Mouse (Mus musculus) lung, postnatal 25 days (tissue): Measurements from ENCODE around the gene Lrrc58.

Experiments
- DNase-seq: peaks from one replicate; pipeline ENCODE4 v3.0.0; 2022; ENCODE audit warnings: low spot score

Gene Lrrc58

DNA sequence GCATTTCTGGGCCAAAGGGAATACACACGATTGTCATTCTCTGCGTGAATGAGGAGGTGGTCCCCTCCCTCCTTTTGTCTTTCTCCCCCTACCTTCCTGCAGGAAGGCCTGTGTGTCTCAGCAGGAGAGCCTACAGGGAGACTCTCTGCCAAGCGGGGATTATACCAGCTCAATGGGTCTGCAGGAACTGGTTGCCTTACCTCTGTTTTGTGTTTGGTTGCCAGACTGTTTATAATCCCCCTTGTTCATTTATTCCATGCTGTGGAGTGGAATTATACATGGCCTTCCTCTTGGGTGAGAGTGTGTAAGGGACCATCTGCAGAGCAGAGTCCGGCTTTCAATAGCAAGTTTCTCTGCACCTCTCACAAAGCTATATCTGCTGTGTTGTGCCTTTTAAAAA, 58.9 kb downstream of the Lrrc58 start:
- no peak for DNase-seq

DNA sequence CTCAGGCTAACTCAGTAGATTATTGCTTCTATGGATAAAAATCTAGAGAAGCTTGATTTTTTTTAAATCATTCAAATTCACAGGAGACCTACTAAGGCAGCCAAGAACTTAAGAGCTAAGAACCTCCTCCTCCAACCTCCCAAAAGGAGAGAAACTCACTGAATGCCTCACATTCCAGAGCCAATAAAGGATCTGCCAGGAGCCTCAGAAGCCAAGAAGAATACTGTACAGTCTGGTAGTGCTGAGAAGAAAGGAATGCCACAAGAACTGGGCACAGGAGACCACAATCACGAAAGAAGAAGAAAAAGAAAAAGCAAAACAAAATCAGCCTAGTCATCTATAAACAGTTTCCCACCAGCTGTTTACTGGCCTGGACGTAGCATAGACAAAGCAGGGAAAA, 60.8 kb downstream of the Lrrc58 start:
- no peak for DNase-seq

GRCm38 (mm10) chr16:37929626-37930025, 61.4 kb downstream of the Lrrc58 start:
- DNase-seq: no peak

- DNase-seq: no peak
Observed at GRCm38 (mm10) chr16:37934932-37935331, 66.7 kb downstream of the Lrrc58 start.

- no peak for DNase-seq
Observed at GRCm38 (mm10) chr16:37937276-37937675, 69.1 kb downstream of the Lrrc58 start.
